Mouse (Mus musculus) megakaryocyte, adult 5-6 weeks (primary cell): ENCODE measurements at regions not wholly inside any gene's neighbourhood (a gene's known extent, or its start where the extent isn't known, plus 50 kb on each side); places are given as distances from the start of the nearest gene placed in this dataset.
A peak's percentile ranks its signal among the peaks of the same experiment; 100 is the strongest.

ENCODE experiments used
- ATAC-seq: 2 replicates; pipeline ENCODE4 v1.8.0; 2016; ENCODE audit warnings: mild to moderate bottlenecking, inconsistent platforms; ENCODE audit not compliant: poor library complexity, severe bottlenecking

- ATAC-seq = no peak
Observed at GRCm38 (mm10) chr9:120854351-120854750, 74.7 kb upstream of the Ctnnb1 start.

DNA sequence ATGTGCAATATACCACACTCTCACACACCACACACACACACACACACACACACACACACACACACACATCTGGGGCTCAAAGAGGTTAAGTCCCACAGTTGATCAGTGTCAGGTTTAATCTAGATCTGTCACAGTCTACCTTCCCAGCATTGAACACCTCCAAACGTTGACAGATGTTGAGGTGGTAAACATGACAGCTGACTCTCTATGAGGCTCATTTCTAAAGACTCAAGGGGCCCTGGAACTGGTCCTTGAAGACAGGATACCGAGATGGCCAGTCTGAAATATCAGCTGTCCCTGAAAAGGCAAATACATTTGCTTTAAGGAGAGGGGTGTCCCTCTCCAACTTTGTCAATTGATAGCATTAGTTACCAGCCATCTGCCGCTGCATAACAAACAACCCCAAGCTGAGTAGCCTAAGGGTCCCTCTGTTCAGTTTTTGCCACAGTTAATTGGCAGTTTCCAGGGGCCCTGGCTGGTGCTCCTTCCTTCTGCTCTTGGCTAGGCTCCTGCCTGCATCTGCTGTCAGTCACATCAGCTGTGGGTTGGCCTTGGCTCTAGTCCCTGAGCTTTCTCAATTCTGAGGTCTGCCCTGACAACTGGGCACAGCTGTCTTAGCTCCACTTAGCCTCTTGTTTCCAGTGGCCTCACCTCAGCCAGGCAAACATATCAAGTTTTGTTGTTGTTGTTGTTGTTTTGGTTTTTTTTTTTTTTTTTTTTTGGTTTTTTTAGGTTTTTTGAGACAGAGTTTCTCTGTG, 73.5 kb upstream of the Ctnnb1 start:
- peak; percentile 51; the same call in 1 of the 2 replicates for ATAC-seq

GRCm38 (mm10) chr9:120857849-120858510, 71.0 kb upstream of the Ctnnb1 start:
- no peak for ATAC-seq

DNA sequence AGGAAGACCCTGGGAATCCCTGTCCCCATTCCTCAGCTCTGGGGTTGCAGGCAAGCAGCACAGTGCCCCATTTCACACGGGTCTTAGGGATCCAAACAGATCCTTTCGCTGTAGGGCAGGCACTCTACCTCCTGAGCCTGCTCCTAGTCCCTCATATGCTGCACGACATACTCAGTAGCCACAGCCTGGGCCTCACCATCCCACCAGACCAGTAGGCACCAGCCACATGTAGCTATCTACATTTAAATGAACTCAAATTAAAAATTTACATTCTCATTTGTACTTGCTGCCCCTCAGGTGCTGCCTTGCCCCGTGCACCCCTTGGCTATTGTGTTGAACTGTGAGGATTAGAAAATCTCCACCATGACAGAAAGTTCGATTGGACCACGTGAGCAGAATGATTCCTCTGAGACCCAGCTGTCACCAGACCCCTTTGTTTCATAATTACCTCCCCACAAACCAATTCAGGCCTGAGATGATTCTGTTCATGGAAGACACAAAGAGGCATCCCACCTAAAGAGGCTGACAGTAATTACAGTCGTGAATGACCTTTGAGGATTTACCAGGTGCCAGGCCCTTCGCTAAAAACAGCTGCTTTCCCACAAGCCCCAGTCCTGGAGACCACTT, 67.9 kb upstream of the Ctnnb1 start:
- no peak for ATAC-seq

- ATAC-seq = no peak
Observed at GRCm38 (mm10) chr9:120861788-120862345, 67.1 kb upstream of the Ctnnb1 start.

DNA sequence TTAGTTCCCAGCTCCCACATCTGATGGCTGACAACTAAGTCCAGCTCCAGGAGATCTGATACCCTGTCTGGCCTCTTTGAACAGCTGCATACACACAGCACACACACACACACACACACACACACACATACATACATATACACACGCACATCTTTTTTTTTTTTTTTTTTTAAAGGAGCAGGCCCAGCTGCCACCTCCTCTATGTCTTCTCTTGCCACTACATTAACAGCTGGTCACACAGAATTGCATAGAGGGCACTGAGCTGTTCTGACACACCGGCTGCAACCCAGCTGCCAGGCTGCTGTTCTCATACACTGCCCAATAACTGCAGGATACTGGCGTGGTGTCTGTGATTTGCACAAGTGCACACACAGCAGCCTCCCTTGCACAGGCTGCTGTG, 64.6 kb upstream of the Ctnnb1 start:
- ATAC-seq = no peak

GRCm38 (mm10) chr9:120866251-120866650, 62.8 kb upstream of the Ctnnb1 start:
- no peak for ATAC-seq

DNA sequence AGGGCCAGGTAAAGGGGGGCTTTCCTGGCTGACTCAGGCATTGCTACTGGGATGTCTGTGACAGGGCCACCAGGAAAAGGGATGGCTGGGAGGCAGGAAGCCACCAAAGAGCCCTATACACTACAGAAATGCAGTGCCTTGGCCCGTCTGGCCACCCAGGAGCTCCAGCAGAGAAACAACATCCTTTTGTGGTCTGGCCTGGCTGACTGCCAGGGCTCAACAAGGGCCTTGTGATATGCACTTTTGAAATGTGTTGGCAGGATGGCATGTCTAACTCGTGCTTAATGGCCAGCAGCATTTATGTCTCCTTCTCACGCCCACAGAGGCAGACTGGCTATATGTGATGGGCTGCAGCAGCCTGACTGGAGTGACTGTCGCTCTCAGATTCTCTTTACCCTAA, 62.3 kb upstream of the Ctnnb1 start:
- ATAC-seq = peak; percentile 53

DNA sequence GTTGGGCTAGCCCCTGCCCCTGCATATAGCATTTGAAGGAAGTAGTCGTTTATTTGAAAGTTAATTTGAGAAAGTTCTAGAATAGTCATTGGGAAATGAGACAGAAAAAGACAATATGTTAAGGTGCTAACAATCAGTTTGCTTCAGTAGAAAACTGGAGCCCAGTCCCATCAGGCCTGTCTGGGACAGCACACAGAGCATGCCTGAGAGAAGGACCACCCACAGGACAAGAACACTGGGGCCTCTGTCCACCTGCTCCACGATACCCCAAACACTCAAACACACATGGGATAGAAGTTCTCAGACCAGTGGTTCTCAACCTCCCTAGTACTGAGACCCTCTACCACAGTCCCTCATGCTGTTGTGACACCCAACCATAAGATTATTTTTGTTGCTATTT, 61.2 kb upstream of the Ctnnb1 start:
- no peak for ATAC-seq

- ATAC-seq = peak; percentile 59
Observed at GRCm38 (mm10) chr9:120868330-120868729, 60.7 kb upstream of the Ctnnb1 start.

DNA sequence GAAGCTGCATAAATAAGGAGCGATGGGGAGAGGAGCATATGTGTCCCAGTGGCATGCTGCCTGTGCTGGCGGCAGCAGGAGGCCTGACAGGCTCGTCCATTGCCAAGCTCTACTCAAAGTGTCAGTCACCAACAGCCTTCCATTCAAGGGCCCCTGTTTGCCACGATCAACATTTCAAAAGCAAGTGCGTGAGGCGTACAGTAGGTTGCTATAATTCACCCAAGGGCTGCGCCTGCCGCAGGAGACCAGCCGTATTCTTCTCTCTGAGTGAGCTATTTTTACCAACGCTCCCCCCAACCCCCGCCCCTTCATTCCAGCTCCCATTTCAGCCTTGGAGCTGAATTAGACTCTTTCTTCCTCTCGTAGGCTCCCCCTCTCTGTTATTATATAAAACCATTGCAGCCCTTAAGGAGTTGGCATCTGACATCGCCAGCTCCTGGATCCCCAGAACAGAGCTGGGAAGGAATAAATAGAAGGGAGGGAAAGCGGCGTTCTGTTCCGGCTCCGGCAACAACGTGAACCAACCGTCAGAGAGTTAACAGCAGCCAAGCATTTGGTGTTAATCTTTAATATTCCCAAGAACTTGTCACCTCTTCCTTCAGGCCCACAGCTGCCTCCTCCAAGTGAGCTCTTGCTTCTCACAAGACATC, 59.5 kb upstream of the Ctnnb1 start:
- ATAC-seq = no peak

GRCm38 (mm10) chr9:120873293-120873692, 55.7 kb upstream of the Ctnnb1 start:
- no peak for ATAC-seq

GRCm38 (mm10) chr9:120874416-120874976, 54.5 kb upstream of the Ctnnb1 start:
- ATAC-seq = no peak

DNA sequence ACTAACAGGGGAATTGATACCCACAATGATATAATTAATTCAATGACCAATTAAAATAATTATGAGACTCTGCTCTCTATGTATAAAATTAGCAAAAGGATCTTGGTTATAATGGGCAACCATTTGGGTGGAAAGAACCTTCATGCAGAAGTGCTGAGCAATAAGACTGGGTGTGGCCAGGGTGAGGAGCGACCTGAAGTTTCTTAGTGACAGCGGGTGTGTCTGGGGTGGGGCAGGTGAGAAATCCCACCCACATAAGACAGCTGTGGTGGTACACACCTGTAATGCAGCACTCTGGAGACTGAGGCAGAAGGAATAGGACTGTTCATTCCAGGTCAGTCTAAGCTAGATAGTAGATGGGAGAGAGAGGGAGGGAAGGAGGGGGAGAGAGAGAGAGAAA, 51.9 kb upstream of the Ctnnb1 start:
- no peak for ATAC-seq
